Mouse (Mus musculus): ENCODE results near the gene Sh3gl1. TPM values are rescaled to one million over a fixed set of nuclear protein-coding genes. Genes with fewer than 3 reads are reported as not detected.
A peak's percentile ranks its signal among the peaks of the same experiment; 100 is the strongest.

Gene Sh3gl1
- polyA plus RNA-seq, 1 experiment from 2014 or later: 96.3 TPM

DNA sequence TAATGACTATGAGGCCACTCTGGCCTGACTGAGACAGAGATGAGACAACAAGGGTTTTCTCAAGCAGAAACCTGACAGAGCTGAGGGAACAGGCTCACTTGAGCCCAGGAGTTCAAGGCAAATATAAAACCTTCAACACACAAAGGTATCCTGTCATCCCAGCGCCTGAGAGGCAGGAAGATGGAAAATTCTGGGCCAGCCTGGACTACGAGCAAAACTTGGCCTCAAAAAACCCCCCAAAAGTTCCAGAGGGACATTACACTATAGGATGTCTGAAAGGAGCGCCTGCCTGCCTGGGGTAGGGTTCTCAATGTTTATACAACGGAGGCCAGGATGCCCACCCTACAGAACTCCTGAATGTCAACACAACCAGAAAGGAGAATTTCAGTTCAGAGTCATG lies 1.2 kb downstream of the Sh3gl1 start:
- H3K9ac ChIP-seq (replicated peaks; ENCODE audit: low read length): peak overlapping the region; percentile 80; the same call in 1 of the 2 replicates
- peaks cover 24% of the 10 kb centered on the region for H3K36me3 ChIP-seq (ENCODE audit: control insufficient read depth, insufficient read depth, low read length)
- no peak for ATAC-seq (ENCODE audit: low FRiP score, low TSS enrichment)
- no peaks in the 10 kb centered on the region for H3K27me3 ChIP-seq (ENCODE audit: control insufficient read depth, insufficient read depth, low read length)
- H3K27ac ChIP-seq (replicated peaks; ENCODE audit: low read depth, low read length): no peak overlapping the region
- DNase-seq: no peak
- peak overlapping the region; percentile 88; the same call in 1 of the 2 replicates for H3K4me3 ChIP-seq (replicated peaks; ENCODE audit: low read depth, low read length)
- 94% methylated on average over 4 of the region's 4 CpGs for WGBS
- H3K9me3 ChIP-seq (ENCODE audit: control insufficient read depth, low read length): no peaks in the 10 kb centered on the region
- H3K4me1 ChIP-seq (ENCODE audit: control insufficient read depth, insufficient read depth, low read length): peaks cover 11% of the 10 kb centered on the region
- peak overlapping the region; percentile 69 for H3K4me2 ChIP-seq (ENCODE audit: low read length)

DNA sequence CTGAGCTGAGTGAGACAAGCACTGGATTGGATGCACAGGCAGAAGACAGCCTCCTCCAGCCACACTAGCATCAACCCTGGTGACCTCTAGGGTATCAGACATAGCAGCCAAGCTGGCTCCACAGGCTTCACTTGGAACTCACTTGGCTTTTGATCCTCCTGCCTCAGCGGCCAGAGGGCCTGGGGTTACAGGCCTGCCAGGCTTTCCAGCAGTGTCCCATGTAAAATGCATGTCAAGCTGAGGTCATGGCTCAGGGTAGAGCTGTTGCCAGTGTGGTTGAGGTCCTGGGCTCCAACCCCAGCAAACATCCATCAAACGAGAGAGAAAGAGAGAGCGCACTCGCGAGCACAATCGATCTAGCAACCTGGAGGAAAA lies 1.7 kb downstream of the Sh3gl1 start:
- Histone ChIP-seq H3K9me3 (ENCODE audit: control insufficient read depth, low read length) (no peaks in the 10 kb centered on the region), H3K4me3 (replicated peaks; ENCODE audit: low read depth, low read length) (0 out of 2 replicates have a peak overlapping the region, but pooled peaks have one; percentile 88), H3K4me1 (ENCODE audit: control insufficient read depth, insufficient read depth, low read length) (peaks cover 11% of the 10 kb centered on the region), H3K4me2 (ENCODE audit: low read length) (peak overlapping the region; percentile 69), H3K27me3 (ENCODE audit: control insufficient read depth, insufficient read depth, low read length) (no peaks in the 10 kb centered on the region), H3K27ac (replicated peaks; ENCODE audit: low read depth, low read length) (no peak overlapping the region), H3K36me3 (ENCODE audit: control insufficient read depth, insufficient read depth, low read length) (peaks cover 24% of the 10 kb centered on the region), H3K9ac (replicated peaks; ENCODE audit: low read length) (peak overlapping the region; percentile 80; the same call in 1 of the 2 replicates)
- 93% methylated on average over 6 of the region's 6 CpGs for WGBS
- ATAC-seq (ENCODE audit: low FRiP score, low TSS enrichment) (no peak), DNase-seq (no peak)

DNA sequence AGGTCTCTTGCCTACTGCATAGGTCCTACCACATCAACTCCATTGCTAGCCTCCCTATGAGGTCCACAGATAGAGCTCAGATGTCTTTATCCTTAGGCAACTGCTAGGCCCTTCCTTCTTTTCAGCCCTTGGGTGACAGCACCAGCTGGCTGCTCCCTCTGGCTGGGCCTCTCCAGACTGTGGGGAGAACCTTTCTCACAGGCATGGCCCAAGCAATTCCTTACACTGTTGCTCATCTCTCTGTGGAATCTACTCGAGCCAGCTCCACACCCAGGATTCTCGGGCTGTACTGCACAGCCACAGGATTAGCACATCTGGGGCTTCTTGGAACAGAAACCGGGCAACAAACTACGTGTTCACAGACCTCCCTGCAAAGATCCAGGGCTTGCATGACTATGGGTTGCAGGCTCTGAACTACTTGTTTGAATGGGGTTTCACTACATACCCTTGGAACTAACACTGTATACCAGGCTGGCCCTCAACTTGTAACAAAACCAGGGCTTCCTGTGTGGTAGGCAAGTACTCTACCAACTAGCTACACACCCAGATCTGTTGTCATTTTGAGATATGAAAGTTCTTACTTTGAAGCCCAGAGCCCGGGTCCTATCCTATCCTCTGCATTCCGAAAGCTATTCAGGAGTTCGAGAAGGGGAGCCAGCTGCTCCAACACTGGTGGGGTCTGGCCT lies 2.3 kb downstream of the Sh3gl1 start:
- DNase-seq (no peak), ATAC-seq (ENCODE audit: low FRiP score, low TSS enrichment) (no peak)
- Histone ChIP-seq H3K27ac (replicated peaks; ENCODE audit: low read depth, low read length) (no peak overlapping the region), H3K36me3 (ENCODE audit: control insufficient read depth, insufficient read depth, low read length) (peaks cover 28% of the 10 kb centered on the region), H3K4me3 (replicated peaks; ENCODE audit: low read depth, low read length) (no peak overlapping the region), H3K27me3 (ENCODE audit: control insufficient read depth, insufficient read depth, low read length) (no peaks in the 10 kb centered on the region), H3K4me2 (ENCODE audit: low read length) (no peak overlapping the region), H3K4me1 (ENCODE audit: control insufficient read depth, insufficient read depth, low read length) (peaks cover 11% of the 10 kb centered on the region), H3K9me3 (ENCODE audit: control insufficient read depth, low read length) (no peaks in the 10 kb centered on the region), H3K9ac (replicated peaks; ENCODE audit: low read length) (no peak overlapping the region)
- WGBS: 94% methylated on average over 7 of the region's 7 CpGs

DNA sequence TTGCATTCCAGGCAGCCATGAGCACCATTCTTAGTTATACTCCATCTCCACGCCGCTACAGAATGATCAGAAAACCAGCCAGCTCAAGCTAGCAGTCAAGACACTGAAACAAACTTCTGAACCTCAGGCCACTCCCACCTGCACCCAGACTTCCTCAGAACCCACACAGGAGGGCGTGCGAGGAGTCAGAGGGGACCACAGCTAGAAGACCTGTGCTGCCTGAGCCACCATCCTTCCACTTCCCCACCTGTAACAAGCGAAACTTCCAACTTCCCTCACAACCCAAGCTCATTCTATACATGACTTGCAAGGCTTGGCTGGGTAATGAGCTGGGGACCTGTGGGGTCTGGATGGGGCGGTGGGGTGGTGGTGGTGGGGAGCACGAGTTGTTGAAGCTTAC lies 3.6 kb downstream of the Sh3gl1 start:
- ATAC-seq (ENCODE audit: low FRiP score, low TSS enrichment) (no peak), DNase-seq (no peak)
- Histone ChIP-seq H3K27ac (replicated peaks; ENCODE audit: low read depth, low read length) (no peak overlapping the region), H3K27me3 (ENCODE audit: control insufficient read depth, insufficient read depth, low read length) (no peaks in the 10 kb centered on the region), H3K4me2 (ENCODE audit: low read length) (no peak overlapping the region), H3K9ac (replicated peaks; ENCODE audit: low read length) (no peak overlapping the region), H3K4me3 (replicated peaks; ENCODE audit: low read depth, low read length) (no peak overlapping the region), H3K4me1 (ENCODE audit: control insufficient read depth, insufficient read depth, low read length) (peaks cover 11% of the 10 kb centered on the region), H3K9me3 (ENCODE audit: control insufficient read depth, low read length) (no peaks in the 10 kb centered on the region), H3K36me3 (ENCODE audit: control insufficient read depth, insufficient read depth, low read length) (peaks cover 31% of the 10 kb centered on the region)
- WGBS: 82% methylated on average over 7 of the region's 7 CpGs

DNA sequence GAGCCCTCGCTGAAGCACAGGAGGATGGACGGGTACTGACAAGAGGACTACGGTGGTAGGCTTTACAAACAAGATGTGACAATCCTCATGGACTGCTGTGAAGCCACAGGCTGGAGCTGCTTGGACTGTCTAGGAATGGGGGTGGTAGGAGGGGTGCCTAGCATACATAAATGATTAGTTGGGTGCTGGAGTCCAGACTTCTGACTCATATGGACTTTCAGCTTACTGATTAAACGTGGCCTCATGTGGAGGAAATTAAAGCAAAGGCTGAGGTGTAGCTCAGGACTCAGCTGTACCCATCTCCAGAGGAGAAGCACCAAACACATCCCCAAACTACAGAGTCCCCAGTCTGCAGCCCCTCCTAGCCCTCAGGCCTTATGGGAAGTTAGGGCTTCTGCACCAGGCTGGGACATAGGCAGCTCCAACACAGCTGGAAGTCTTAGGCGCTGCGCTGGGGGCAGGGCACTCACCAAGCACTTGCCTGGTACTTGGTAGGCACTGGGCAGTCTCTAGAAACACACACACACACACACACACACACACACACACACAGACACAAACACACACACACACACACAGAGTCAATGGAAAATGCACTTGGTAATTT lies 4.2 kb downstream of the Sh3gl1 start:
- no peak overlapping the region for H3K4me3 ChIP-seq (replicated peaks; ENCODE audit: low read depth, low read length)
- WGBS: 77% methylated on average over 6 of the region's 6 CpGs
- H3K36me3 ChIP-seq (ENCODE audit: control insufficient read depth, insufficient read depth, low read length): peaks cover 33% of the 10 kb centered on the region
- DNase-seq: no peak
- H3K4me2 ChIP-seq (ENCODE audit: low read length): no peak overlapping the region
- no peaks in the 10 kb centered on the region for H3K27me3 ChIP-seq (ENCODE audit: control insufficient read depth, insufficient read depth, low read length)
- H3K9ac ChIP-seq (replicated peaks; ENCODE audit: low read length): no peak overlapping the region
- H3K9me3 ChIP-seq (ENCODE audit: control insufficient read depth, low read length): no peaks in the 10 kb centered on the region
- no peak overlapping the region for H3K27ac ChIP-seq (replicated peaks; ENCODE audit: low read depth, low read length)
- H3K4me1 ChIP-seq (ENCODE audit: control insufficient read depth, insufficient read depth, low read length): peaks cover 11% of the 10 kb centered on the region
- ATAC-seq (ENCODE audit: low FRiP score, low TSS enrichment): no peak

DNA sequence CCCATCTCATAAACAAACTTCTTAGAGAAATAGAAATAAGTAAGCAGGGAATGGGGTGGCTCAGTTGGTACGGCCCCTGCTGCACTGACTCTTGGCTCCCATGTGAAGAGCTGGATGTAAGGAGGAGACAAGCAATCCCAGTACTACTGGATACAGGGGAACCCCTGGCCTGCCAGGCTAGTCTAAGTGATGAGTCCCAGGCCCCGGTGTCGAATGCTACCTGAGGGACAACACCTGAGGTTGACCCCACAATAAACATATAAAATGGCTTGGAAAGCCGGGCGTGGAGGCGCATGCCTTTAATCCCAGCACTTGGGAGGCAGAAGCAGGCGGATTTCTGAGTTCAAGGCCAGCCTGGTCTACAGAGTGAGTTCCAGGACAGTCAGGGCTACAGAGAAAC lies 5.0 kb downstream of the Sh3gl1 start:
- H3K4me1 ChIP-seq (ENCODE audit: control insufficient read depth, insufficient read depth, low read length): peaks cover 11% of the 10 kb centered on the region
- no peak for ATAC-seq (ENCODE audit: low FRiP score, low TSS enrichment)
- DNase-seq: no peak
- no peaks in the 10 kb centered on the region for H3K27me3 ChIP-seq (ENCODE audit: control insufficient read depth, insufficient read depth, low read length)
- H3K4me2 ChIP-seq (ENCODE audit: low read length): no peak overlapping the region
- H3K4me3 ChIP-seq (replicated peaks; ENCODE audit: low read depth, low read length): no peak overlapping the region
- H3K27ac ChIP-seq (replicated peaks; ENCODE audit: low read depth, low read length): no peak overlapping the region
- no peak overlapping the region for H3K9ac ChIP-seq (replicated peaks; ENCODE audit: low read length)
- H3K9me3 ChIP-seq (ENCODE audit: control insufficient read depth, low read length): no peaks in the 10 kb centered on the region
- peaks cover 33% of the 10 kb centered on the region for H3K36me3 ChIP-seq (ENCODE audit: control insufficient read depth, insufficient read depth, low read length)
- 92% methylated on average over 7 of the region's 7 CpGs for WGBS

DNA sequence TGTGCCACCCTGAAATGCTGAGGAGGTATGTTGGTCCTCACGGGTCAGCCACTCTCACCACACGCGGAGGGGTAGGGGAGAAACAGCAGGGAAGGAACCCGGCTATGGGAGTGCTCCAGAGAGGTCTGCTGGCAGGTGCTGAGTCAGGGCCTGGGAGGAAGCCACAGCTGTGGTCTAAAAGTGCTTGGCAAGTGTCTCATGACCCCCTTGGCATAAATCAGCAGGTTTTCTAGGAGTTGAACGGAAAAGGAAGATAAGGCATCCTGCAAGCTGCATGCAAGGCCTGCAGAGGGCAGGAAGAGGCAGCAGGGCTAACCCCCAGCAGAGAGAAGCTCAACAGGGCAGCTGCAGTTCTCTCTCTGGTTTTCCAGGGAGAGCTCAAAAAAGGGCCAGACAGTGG lies 5.5 kb downstream of the Sh3gl1 start:
- DNase-seq: no peak
- H3K4me2 ChIP-seq (ENCODE audit: low read length): no peak overlapping the region
- H3K9ac ChIP-seq (replicated peaks; ENCODE audit: low read length): no peak overlapping the region
- no peaks in the 10 kb centered on the region for H3K27me3 ChIP-seq (ENCODE audit: control insufficient read depth, insufficient read depth, low read length)
- no peak overlapping the region for H3K27ac ChIP-seq (replicated peaks; ENCODE audit: low read depth, low read length)
- H3K36me3 ChIP-seq (ENCODE audit: control insufficient read depth, insufficient read depth, low read length): peaks cover 33% of the 10 kb centered on the region
- ATAC-seq (ENCODE audit: low FRiP score, low TSS enrichment): no peak
- H3K4me1 ChIP-seq (ENCODE audit: control insufficient read depth, insufficient read depth, low read length): peaks cover 11% of the 10 kb centered on the region
- 82% methylated on average over 5 of the region's 5 CpGs for WGBS
- no peaks in the 10 kb centered on the region for H3K9me3 ChIP-seq (ENCODE audit: control insufficient read depth, low read length)
- H3K4me3 ChIP-seq (replicated peaks; ENCODE audit: low read depth, low read length): no peak overlapping the region

DNA sequence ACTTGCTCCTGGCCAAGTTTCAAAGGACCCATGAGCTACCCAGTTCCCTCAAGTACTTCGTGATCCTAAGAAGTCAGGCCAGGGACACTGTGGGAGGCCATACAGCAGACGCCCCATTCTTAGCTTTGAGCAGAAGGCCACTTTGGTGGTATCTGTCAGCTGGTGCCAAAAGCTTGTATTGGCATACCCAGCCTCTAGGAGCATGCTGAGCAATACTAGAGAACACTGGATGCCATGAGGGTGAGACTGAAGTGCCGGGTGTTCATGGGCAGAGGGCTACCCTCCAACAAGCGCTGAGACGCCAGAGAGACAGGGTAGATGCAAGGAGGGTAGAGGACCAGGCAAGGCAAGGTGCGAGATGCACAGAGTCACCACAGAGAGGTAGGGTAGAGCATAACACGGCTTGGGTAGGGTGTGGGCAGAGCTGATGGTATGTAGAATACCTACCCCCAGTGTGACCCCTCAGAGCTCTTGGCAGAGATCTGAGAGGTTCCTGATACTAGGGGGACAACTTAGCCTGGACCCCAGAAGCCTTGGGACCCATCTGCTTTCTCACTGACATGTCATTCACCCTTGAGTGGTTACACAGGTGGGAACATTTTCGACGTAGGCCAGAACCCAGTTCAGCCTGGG lies 6.1 kb downstream of the Sh3gl1 start:
- Histone ChIP-seq H3K36me3 (ENCODE audit: control insufficient read depth, insufficient read depth, low read length) (peaks cover 33% of the 10 kb centered on the region), H3K27ac (replicated peaks; ENCODE audit: low read depth, low read length) (no peak overlapping the region), H3K27me3 (ENCODE audit: control insufficient read depth, insufficient read depth, low read length) (no peaks in the 10 kb centered on the region), H3K9me3 (ENCODE audit: control insufficient read depth, low read length) (no peaks in the 10 kb centered on the region), H3K4me1 (ENCODE audit: control insufficient read depth, insufficient read depth, low read length) (peaks cover 6% of the 10 kb centered on the region), H3K9ac (replicated peaks; ENCODE audit: low read length) (no peak overlapping the region), H3K4me2 (ENCODE audit: low read length) (no peak overlapping the region), H3K4me3 (replicated peaks; ENCODE audit: low read depth, low read length) (no peak overlapping the region)
- WGBS: 91% methylated on average over 9 of the region's 9 CpGs
- ATAC-seq (ENCODE audit: low FRiP score, low TSS enrichment): no peak
- DNase-seq: no peak

Data from midbrain, embryonic 14.5 days (tissue).